Mouse (Mus musculus): ENCODE results near the gene Pspc1.
A peak's percentile ranks its signal among the peaks of the same experiment; 100 is the strongest.
"Not testable (repeated sequence)": the region's sequence is repeated elsewhere in the genome, so short reads cannot be mapped to it uniquely, and the experiment has no call there.

The Pspc1 gene

DNA sequence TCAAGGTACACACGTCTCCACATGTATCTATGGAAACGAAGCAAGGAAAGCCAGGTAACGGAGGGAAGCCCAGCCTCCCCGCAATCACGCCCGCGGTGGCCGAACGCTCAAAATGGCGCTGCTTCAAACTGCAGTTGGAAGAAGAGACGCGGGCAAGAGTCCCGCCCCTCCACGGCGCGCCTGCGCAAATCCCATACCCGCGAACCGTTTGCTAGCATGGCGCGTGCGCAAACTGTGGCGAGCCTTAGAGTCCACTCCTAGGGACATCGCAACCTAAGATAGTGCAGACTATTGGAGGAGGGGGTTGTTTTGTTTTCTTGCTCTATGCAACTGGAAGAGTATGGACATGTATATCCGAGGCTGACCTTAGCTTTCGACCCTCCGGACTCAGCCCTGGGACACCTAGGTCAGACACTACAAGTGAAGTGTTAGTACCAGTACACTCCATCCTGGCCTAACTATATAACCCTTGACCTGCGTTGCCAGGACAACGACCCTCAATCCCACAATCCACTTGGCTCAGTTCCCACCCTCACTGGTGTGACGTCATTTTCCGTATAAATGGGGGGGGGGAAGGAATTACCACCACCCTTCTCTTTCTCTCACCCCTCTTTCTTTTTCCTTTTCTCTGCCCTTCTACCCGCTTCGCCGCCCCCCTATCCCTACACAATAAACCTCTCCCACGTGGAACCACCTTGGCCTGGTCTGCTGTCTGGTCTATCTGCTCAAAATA lies at the start of gene Pspc1:
Pspc1 (minus strand) TSS at position 117 of the 733 bp plus-strand sequence.
- DNase-seq (ENCODE audit: low spot score in 2 of 2) = peak; percentile 95 to 98

DNA sequence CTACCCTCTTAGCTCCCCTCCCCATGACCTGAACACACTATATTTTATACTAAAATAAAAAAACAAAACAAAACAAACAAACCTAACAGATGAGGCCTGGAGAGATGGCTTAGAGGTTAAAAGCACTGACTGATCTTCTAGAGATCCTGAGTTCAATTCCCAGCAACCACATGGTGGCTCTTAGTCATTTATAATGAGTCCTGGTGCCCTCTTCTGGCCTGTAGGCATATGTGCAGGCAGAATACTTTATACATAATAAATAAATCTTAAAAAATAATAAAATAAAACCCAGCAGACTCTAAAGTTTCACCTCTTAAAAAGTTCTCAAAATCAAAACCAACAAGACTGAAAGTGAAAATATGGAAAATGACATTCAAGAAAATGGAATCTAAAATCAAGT lies 46.4 kb upstream of the Pspc1 start:
- no peak for DNase-seq (ENCODE audit: low spot score in 2 of 2)

DNA sequence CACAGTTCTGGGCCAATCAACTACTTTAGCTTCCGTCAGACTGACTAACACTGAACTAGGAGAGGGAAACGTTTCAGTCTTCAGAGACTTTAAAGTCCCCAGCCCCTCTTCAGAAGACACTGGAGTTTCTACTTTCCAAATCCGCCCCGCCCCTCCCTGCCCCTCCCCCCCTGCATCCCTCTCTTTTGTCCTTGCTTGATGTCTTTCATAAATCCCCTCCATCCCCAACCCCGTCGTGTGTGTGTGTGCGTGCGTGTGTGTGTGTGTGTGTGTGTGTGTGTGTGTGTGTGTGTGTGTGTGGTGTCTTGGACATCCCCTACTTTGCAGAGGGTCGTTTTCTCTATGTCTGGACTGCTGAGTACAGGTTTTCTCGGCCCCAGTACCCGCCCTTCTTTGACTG lies 39.5 kb upstream of the Pspc1 start:
- DNase-seq (ENCODE audit: low spot score in 2 of 2) = no peak

DNA sequence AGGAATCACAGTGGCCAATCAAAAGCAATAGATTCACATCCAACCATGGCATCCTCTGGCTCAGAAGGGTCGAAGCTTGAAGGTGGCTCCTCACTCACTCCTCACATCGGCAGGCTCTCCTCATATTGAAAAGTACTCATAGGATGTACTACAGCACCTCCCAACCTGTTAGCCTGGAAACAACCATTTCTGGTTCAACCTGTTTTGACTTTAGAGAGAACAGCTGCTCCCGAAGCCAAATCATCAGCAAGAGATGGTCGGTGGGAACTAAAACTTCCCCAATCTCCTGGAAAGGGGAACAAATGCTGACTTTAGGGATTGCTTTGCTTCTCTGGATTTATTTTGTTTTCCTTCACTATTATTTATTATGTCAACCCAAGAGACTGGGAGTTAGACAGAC lies 39.0 kb upstream of the Pspc1 start:
- DNase-seq (ENCODE audit: low spot score in 2 of 2) = no peak

DNA sequence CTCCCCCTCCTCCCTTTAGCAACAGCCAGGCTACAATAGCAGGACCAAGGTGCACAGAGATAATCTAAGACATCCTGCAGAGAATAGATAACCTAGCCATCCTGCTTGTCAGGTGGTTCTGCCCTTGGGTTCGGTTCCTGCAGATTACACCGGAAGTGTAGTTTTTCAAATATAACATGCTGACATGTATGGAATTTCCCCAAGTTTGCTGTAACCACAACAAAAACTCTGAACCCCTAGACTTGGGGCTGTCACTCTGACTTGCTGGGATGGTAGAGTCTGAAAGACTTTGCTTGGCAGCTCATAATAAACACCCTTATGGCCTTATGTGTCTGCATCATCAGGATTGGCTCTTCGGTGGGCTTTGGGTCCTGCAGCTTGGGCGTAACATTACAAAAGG lies 38.4 kb upstream of the Pspc1 start:
- DNase-seq (ENCODE audit: low spot score in 2 of 2) = no peak

DNA sequence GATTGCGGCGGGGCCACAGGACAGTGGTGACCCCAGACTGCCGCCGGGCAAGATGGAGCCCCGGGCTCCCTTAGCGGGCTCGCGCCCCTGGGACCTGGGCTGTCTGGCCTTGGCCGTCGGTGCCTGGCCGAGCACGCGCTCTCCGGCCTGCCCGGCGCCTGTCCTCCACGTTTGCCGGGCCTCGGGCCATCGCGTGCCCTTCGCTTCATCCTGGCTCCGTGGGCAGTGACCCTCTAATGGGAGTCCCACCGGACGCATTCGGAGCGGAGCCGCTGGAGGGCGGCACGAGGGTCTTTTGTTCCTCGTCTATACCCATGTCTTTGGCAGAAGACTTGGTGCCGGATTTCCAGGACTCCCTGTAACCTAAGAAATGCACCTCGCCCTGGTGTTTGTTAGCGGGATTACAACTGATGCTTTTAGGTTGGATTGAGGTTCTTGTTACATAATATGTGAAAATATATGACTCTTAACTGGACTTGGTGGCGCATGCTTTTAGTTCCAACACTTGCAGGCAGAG lies 34.5 kb upstream of the Pspc1 start:
- DNase-seq (ENCODE audit: low spot score in 2 of 2) = peak; percentile 75 to 84

DNA sequence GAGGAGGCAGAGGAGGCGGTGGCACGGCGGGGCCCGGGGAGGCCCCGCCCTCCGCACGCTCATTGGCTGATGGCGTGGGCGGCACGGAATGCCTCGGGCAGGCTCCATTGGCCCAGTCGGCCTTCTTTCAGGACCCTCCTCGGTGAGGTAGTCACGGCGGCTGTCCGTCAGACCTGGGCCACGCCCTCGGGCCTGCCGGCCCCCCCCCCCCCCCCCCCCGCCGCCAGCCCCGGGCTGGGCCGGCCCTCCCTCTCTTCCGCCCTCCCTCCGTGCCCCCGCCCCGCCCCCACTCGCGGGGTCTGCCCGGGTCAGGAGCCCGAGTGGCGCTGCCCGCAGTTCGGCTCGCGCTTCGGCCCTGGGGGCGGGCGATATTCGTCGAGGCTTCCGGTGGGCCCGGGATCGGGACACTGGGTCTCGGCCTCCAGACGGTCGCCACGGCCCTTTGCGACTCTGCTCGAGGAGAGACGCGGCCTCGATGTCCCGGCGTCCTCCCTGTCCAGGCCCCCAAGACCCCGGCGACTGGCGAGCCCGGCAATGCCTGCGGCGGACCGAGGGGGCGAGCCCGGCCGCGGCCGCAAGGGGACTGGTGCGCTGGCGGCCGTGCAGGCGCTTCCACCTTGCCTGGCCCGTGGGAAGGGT lies 33.7 kb upstream of the Pspc1 start, which contains the start of gene Zmym5:
Zmym5 (minus strand) TSS at position 16 of the 639 bp plus-strand sequence.
- peak; percentile 90 to 92 for DNase-seq (ENCODE audit: low spot score in 2 of 2)

DNA sequence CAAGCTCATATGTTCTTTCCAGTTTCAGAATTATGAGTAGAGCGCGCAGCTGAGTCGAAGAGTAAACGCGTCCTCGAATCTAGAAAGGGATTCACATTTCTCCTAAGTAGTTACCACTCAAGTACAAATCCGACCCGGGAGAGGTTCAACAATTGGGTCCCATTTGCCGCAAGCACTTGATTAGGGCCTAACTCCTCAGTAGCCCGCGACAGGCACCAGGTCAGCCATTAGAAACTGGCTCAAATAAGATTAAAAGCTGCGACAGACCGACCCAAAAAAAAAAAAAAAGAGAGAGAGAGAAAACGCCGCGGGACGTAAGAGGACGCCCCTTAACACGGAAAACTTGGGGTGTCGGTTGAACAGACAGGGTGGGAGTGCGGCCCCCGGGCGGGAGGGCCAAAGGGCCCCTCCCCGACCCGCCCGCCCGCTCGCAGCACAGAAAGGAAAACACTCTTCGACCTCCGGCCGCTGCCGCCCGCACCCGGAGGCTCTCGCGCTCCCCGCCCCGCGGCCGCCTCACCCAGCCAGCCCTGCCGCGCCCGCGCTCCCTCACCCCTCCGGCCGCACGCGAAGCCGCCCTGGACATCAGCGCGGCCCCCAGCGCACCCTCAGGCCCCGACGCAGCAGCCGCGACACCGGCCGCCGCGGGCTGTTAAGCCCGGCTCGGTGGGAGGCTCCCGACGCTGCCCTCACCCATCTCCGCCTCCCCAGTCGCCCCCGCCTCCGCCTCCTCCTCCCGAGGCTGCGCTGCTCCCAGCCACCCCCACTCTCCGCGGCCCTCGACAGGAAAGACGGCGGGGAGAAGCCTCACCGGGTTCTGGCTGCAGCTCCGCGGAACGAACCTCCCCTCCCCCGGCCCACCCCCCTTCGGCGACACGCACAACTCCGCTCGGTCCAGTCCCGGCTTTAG lies 32.9 kb upstream of the Pspc1 start:
- DNase-seq (ENCODE audit: low spot score in 2 of 2) = peak; percentile 41 to 48

DNA sequence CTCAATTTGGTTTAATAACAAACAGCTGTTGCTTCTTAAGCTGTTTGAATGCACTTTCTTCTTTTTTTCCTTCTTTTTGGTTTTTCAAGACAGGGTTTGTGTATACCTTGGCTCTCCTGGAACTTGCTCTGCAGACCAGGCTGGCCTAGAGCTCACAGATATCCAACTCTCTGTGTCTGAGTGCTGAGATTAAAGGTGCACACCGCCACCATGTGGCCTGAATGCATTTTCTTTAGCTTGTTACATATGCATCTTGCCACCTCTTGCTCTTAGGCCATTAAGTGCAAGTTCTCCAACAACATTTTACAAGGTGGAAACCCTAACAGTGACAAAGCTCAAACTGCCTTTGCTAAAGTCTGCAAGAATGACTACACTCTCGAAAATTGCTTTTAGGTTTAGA lies 15.1 kb upstream of the Pspc1 start:
- DNase-seq (ENCODE audit: low spot score in 2 of 2) = peak; percentile 47 to 48

DNA sequence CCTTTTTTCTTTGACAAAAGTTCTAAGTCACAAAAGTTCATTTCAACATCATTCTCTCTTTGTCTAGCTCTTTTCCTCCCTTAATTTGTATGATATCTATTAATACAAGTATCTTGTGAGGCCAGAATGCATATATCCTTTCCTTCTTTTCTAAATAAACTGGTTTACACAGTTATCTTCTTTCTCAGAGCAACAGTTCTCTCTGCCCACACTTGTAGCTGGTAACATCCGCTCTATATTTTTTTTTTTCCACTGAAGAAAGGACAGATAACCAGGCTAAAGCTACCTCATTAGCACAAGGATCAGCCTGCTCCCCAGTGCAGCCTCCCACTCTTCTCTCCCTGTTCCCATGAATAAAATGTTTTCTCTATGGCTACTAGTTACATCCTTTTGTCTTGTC lies 6.5 kb upstream of the Pspc1 start:
- no peak for DNase-seq (ENCODE audit: low spot score in 2 of 2)

DNA sequence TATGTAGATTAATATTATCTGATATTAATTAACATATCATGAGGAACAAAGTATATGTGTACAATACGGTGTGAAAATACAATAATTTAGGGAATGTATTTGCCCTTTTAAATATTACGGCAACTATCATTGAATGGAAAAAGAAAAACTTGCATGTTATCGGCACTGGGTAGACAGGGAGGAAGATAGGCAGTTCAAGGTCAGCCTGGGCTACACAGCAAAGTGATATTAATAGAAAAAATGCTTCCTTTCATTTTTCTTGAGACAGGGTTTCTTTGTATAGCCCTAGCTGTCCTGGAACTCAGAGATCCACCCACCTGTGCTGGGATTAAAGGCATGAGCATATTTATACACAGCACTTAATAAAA lies 801 bp upstream of the Pspc1 start:
- no peak for DNase-seq (ENCODE audit: low spot score in 2 of 2)

DNA sequence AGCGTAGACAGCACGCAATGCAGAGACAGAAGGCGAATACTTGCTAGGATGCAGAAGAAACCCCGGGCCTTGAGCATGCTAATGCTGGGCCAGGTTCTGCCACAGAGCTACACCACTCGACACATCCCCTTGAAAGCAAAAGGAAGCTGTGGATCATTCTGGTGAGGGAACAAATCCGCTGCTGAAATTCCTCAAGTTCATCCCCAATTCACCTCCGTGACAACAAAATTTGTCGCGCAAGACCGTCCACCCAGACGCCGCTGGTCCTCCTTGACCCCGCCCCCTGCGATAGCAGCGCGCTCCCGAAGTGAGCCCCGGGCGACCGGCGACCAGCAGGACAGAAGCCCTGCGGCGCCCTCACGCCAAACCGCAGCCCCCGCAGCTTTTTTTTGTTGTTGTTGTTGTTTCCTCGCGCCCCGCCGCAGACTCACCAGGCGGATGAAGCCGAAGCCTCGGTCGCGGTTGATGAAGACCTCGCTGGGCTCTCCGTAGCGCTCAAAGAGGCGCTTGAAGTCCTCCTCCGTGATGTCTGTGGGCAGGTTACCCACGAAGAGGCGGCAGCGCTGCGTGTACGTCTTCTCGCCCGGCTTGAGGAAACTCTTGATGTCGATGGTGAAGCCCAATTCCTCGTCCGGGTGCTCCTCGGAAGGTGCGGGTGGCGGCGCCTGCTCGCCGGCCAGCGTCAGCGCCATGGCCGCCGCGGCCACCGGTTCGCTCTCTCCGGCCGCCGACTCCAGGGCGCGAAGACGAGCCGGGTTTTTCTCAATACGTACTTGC lies 568 bp downstream of the Pspc1 start:
- DNase-seq (ENCODE audit: low spot score in 2 of 2) = peak; percentile 71 to 79

DNA sequence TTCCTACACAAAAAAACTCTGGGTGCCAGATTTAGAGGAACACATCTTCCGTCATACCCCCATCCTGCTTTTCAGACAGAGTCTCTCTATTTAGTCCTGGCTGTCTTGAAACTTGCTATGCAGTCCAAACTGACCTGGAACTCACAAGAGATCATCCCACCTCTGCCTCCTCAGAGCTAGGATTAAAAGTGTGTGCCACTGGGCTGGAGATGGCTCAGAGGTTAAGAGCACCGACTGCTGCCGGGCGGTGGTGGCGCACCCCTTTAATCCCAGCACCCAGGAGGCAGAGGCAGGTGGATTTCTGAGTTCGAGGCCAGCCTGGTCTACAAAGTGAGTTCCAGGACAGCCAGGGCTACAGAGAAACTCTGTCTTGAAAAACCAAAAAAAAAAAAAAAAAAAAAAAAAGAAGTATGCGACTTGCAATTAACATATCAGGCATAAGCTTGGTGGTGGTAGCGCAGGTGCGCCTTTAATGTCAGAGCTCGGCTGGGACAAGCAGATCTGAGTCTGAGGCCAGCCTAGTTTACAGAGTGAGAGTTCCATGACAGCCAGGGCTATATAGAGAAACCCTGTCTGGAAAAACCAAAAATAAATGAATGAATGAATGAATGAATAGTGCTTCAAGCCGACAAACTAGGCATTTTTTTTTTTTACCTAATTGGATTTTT lies 1.4 kb downstream of the Pspc1 start:
- peak in 1 of 2 experiments; percentile 6 for DNase-seq (ENCODE audit: low spot score in 2 of 2)

DNA sequence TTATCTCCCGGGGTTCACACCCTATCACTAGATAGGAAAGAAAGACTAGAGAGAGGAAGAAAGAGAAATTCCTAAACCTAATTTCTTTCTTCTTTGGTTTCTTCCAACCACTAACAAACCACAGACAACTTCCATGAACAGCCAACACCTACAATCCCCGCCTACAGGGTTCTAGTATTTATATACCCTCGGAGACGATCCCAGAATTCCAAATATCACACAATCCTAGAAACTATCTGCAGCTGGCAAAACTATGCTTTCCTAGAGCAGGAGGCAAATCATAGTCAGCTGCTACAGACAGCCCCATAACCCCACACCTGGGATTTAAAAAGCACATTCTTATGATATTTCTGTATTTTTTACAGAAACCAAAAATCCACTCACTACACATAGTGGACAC lies 2.7 kb downstream of the Pspc1 start:
- DNase-seq (ENCODE audit: low spot score in 2 of 2) = no peak

DNA sequence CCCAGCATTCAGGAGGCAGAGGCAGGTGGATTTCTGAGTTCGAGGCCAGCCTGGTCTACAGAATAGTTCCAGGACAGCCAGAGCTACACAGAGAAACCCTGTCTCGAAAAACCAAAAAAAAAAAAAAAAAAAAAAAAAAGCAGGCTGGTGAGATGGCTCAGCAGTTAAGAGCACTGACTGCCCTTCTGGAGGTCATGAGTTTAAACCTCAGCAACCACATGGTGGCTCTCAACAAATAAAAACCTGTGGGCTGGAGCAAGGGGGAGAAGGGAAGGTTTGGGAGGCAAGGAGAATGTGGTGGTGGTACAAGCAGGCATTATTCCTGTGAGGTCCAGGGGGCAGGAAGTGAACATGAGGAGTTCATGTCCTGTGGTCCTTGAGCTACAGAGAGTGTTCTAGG lies 11.7 kb downstream of the Pspc1 start:
- DNase-seq (ENCODE audit: low spot score in 2 of 2) = not testable (repeated sequence)

DNA sequence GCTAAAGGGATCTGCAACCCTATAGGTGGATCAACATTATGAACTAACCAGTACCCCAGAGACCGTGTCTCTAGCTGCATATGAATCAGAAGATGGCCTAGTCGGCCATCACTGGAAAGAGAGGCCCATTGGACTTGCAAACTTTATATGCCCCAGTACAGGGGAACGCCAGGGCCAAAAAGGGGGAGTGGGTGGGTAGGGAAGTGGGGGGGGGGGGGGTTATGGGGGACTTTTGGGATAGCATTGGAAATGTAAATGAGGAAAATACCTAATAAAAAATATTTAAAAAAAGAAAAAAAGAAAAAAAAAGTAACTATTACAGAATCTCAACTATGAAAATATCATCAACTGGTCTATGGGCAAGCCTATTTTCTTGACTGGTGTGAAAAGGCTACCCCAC lies 13.0 kb downstream of the Pspc1 start:
- DNase-seq (ENCODE audit: low spot score in 2 of 2) = not testable (repeated sequence)

DNA sequence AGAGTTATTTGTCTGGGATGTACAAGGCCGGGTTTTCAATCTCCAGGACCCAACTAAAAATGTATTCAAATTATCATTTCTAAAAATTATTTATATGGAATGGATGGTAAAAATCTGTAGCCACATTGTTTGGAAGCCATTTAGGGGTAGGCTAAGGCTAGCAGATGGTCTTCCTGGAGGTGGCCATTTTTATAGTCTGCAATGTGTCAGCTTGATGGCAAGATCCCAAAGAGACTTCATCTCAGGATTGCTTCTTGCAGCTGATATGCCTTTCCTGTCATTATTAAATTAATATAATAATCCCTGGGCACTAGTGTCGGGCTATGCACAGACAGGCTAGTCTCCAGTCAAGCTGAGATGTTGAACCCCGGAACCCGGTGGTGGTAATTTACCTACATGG lies 26.8 kb downstream of the Pspc1 start:
- no peak for DNase-seq (ENCODE audit: low spot score in 2 of 2)

DNA sequence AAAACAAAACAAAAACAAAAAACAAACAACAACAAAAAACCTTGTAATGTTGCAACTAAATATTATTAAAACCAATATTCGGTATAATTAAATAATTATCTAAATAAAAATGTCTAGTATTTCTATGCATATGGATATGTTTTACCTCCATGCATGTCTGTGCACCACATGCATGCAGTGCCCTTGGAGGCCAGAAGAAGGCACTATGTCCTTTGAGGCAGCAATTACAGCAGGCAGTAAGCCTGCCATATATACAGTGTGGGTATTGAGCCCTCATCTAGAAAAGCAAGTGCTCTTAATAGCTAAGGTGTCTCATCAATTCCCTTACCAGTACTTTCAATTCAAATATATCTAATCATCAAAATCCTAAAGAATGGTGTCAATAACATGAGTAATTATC lies 37.9 kb downstream of the Pspc1 start:
- DNase-seq (ENCODE audit: low spot score in 2 of 2) = no peak

DNA sequence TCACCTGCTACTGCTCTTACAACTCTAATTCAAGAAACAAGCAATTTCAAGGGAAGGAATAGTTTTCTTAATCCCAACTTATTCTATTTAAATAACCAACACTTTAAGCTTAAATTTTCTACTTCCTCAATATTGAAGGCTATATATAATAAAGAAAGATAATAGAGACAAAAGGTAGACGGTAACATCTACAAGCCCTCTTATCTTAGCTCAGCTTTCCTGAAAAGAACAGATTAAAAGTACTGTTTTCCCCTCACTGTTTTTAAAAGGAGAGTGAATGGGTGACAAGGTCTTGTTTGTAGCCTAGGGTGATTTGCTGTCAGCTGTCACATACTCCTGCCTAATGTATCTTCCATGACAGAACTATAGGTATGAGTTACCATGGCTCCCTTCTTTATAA lies 51.6 kb downstream of the Pspc1 start:
- DNase-seq (ENCODE audit: low spot score in 2 of 2) = no peak

DNA sequence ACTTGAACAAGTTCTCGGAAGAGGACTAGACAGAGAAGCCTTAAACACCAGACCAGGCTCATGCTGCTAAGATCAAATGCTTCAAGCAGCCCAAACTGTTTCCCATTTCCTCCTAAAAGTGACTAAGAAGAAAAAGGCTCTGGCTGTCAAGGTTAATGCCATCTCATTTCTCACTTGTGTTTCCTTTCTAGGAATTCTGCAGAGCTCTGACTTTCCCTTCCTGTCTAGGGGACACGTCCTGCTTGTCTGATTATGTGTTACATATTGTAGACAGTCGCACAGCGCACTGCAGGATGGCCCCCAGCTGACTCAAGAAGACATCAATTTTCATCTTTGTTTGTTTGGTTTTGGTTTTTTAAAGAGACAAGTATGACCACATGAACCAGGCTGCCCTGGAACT lies 72.4 kb downstream of the Pspc1 start:
- DNase-seq (ENCODE audit: low spot score in 2 of 2) = no peak

DNA sequence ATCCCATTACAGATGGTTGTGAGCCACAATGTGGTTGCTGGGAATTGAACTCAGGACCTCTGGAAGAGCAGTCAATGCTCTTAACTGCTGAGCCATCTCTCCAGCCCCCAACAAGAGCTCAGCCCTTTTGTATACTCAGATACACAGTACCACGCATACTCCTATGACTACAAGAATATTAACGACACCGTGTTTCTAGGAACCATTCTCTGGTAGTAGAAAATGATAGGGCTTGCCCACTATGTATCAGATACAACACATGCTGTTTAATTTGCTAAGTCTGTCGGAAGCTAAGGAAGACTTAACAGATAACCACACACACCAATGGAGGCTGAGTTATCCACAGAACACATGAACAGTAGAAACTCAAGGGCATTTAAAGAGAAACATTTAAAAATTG lies 75.5 kb downstream of the Pspc1 start:
- no peak for DNase-seq (ENCODE audit: low spot score in 2 of 2)

All from spleen, postnatal 36 days (tissue).